Mouse (Mus musculus) embryo, embryonic 9.5 days (tissue): Measurements from ENCODE around the gene Gm3055.
"Not testable (repeated sequence)": the region's sequence is repeated elsewhere in the genome, so short reads cannot be mapped to it uniquely, and the experiment has no call there.

Source experiments
- DNase-seq: peaks from one replicate; pipeline ENCODE4 v3.0.0-alpha.2; 2017; ENCODE audit errors: extremely low spot score

Gm3055 gene

GRCm38 (mm10) chr10:81770506-81771403 lies at the start of gene Gm3055:
TSS of gene Gm3055 (minus strand) at chr10:81771161.
- not testable (repeated sequence) for DNase-seq

DNA sequence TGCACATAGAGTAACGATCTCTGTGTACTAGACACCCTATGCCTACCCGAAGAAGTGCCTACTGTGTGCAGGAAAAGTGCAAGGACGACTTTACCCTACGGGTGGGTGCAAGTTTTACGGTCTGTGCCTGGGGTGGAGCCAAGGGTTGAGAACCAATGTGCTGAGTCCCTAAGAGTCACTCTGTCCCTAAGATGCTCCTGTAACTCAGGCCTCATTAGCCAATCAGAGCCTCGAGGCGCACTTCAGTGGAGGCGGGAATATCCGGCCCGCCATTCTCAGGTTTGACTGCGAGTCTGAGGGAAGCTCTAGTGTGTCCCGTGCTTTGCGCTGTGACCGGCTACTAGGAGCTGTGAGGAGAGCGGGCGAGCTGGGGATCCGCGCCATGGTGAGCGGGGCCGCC lies 40.9 kb upstream of the Gm3055 start, which contains the start of gene Gm4767:
Gene Gm4767 (plus strand): TSS at position 288 of the 400 bp plus-strand sequence.
- DNase-seq: peak; percentile 0

DNA sequence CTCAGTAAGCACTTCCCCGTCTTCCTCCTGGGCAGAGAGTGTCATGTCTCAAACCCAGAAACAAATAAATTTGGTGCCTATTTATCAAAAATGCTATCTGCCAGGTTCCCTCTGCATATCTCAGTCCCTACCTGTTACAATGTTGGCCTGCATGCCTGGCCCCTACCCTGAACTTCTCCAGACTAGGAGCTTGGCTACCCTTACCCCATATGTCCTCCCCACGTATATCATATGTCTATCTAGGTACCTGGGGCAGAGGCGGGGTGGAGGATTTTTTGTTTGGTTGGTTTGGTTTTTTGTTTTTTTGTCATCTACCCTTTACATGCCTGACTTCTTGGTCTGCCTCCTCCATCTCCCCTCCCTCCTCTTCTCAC lies 430 bp upstream of the Gm3055 start:
- not testable (repeated sequence) for DNase-seq

DNA sequence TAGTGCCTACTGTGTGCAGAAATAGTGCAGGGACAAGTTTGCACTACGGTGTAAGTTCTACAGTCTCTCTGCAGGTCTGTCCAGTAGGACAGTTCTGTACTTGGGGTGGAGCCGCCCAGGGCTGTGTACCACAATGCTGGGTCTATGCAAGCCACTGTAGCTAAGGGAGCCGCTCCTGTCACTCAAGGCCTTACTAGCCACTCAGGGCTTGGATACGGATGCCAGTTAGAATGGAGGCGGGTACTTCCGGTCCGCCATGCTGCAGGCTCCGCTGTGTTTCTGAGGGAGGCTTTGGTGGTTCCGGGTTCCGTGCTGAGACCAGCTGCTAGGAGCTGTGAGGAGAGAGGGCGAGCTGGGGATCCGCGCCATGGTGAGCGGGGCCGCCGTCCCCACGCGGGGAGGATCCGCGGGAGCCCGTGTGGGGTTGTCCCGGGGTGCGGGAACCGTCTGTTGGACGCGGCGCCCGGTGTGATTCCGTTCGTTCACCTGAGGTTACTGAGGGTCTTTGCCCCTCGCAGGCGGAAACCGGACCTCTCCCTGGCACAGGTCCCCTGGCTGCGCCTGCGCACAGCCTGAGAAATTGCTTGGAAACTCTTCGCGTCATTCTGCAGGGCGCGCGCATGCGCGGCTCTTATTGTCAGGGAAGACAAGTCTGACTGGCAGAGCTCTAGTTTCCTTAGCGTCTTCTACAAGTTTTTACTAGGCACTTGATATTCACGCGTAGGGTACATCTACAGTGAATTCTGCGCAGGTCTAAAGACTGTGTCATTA lies 66.2 kb downstream of the Gm3055 start, which contains the start of gene Zfp433:
Gene Zfp433 (plus strand): TSS at position 295 of the 771 bp plus-strand sequence.
- DNase-seq: not testable (repeated sequence)
